Mouse (Mus musculus): ENCODE results near the gene 1700113H08Rik. TPM values are rescaled to one million over a fixed set of nuclear protein-coding genes. Genes with fewer than 3 reads are reported as not detected.
A peak's percentile ranks its signal among the peaks of the same experiment; 100 is the strongest.

1700113H08Rik gene
- total RNA-seq, 1 experiment = not detected

DNA sequence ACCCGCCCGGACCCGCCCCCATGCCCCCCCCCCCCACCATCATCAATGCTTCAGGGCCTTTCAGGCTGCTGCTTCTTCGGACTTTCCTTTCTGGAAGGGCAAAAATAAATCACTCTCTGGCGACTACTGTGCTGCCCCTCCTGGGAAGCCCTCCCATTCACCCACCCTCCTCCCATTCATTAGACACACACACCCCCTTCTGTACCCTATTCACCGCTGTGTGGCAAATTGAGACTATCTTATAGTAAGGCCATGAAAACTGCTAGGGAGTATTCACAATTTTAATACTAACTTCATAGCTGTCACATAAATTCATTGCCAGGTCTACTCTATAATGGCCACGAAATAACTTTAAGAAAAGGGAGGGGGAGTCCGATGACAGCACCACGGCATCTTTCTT is 1.1 kb downstream of the 1700113H08Rik start:
- no peak for DNase-seq (ENCODE audit: low read depth, low spot score)
- in situ Hi-C loops (cut with MboI; ENCODE audit: low sequenced_read_pairs in 2 of 2, unreplicated experiment in 2 of 2) = no loop called here
- H3K4me1 ChIP-seq (ENCODE audit: control insufficient read depth in 2 of 2, insufficient read depth in 2 of 2, low read length in 2 of 2, poor library complexity in 1 of 2) = no peaks in the 10 kb centered on the region
- no peak overlapping the region for H3K27ac ChIP-seq (ENCODE audit: insufficient read depth, low read depth, low read length, poor library complexity, severe bottlenecking)
- TF ChIP-seq ZC3H11A (IDR thresholded peaks at IDR 0.05; ENCODE audit: borderline replicate concordance, low read depth, low read length) (no peak), MAFK (IDR thresholded peaks at IDR 0.05; ENCODE audit: insufficient read depth, low read depth, low read length) (no peak), HCFC1 (IDR thresholded peaks at IDR 0.05; ENCODE audit: borderline replicate concordance, insufficient read depth, low read length) (no peak), ZNF384 (IDR thresholded peaks at IDR 0.05; ENCODE audit: low read depth, low read length) (no peak), CHD2 (IDR thresholded peaks at IDR 0.05; ENCODE audit: low read depth, low read length) (no peak)
- no peak overlapping the region for H3K9ac ChIP-seq (ENCODE audit: insufficient read depth, low read depth, low read length, poor library complexity, severe bottlenecking)
- H3K36me3 ChIP-seq (ENCODE audit: control insufficient read depth, insufficient read depth, low read length, poor library complexity, severe bottlenecking) = no peaks in the 10 kb centered on the region
- H3K9me3 ChIP-seq (ENCODE audit: control insufficient read depth, insufficient read depth, low read depth, low read length) = no peaks in the 10 kb centered on the region
- no peak overlapping the region for H3K4me3 ChIP-seq (ENCODE audit: insufficient read depth in 1 of 2, low read depth in 1 of 2, low read length in 2 of 2, poor library complexity in 1 of 2, severe bottlenecking in 1 of 2)

DNA sequence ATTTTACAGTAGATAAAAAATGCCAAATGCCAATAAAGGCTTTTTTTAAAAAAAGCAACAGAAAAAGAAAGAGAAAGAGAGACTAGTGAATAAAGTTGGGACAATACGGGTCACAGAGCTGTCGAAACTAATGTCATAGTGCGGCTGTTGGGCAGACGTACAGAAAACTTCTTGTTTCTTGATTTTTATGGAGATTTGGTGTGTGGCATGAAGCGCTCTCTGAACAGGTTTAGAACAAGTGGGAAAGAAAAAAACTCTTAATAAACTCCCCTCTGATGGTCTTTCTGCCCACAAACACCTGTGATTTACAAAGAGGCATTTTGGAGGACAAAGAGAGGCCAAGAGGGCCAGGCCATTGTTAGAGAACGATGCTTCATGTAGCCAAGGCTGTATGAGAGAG is 1.6 kb downstream of the 1700113H08Rik start:
- H3K4me3 ChIP-seq (ENCODE audit: insufficient read depth in 1 of 2, low read depth in 1 of 2, low read length in 2 of 2, poor library complexity in 1 of 2, severe bottlenecking in 1 of 2) = no peak overlapping the region
- H3K27ac ChIP-seq (ENCODE audit: insufficient read depth, low read depth, low read length, poor library complexity, severe bottlenecking) = no peak overlapping the region
- in situ Hi-C loops (cut with MboI; ENCODE audit: low sequenced_read_pairs in 2 of 2, unreplicated experiment in 2 of 2) = no loop called here
- TF ChIP-seq ZC3H11A (IDR thresholded peaks at IDR 0.05; ENCODE audit: borderline replicate concordance, low read depth, low read length) (no peak), CHD2 (IDR thresholded peaks at IDR 0.05; ENCODE audit: low read depth, low read length) (no peak), ZNF384 (IDR thresholded peaks at IDR 0.05; ENCODE audit: low read depth, low read length) (no peak), HCFC1 (IDR thresholded peaks at IDR 0.05; ENCODE audit: borderline replicate concordance, insufficient read depth, low read length) (no peak)
- DNase-seq (ENCODE audit: low read depth, low spot score) = no peak
- H3K9me3 ChIP-seq (ENCODE audit: control insufficient read depth, insufficient read depth, low read depth, low read length) = no peaks in the 10 kb centered on the region
- H3K9ac ChIP-seq (ENCODE audit: insufficient read depth, low read depth, low read length, poor library complexity, severe bottlenecking) = no peak overlapping the region
- H3K36me3 ChIP-seq (ENCODE audit: control insufficient read depth, insufficient read depth, low read length, poor library complexity, severe bottlenecking) = no peaks in the 10 kb centered on the region
- H3K4me1 ChIP-seq (ENCODE audit: control insufficient read depth in 2 of 2, insufficient read depth in 2 of 2, low read length in 2 of 2, poor library complexity in 1 of 2) = no peaks in the 10 kb centered on the region

DNA sequence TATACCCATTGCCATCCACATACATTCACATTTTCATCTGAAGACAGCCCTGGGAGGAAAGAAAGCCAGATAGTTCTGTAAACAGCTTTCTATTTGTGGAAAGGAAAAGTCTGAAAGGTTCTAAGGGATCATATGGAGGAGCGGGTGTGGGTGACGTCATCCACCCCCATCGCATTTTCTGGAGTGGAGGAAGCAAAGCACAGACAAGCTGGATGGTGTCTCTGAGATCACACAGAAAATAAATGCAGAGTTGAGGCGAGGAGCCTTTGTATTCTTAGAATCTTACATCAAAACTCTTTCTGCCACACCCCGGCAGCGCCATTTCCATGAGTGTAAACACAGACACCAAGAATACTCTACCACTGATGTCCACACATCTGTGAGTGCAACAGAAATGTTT is 26.4 kb downstream of the 1700113H08Rik start:
- Histone ChIP-seq H3K4me3 (ENCODE audit: insufficient read depth in 1 of 2, low read depth in 1 of 2, low read length in 2 of 2, poor library complexity in 1 of 2, severe bottlenecking in 1 of 2) (no peak overlapping the region), H3K9me3 (ENCODE audit: control insufficient read depth, insufficient read depth, low read depth, low read length) (no peaks in the 10 kb centered on the region), H3K27ac (ENCODE audit: insufficient read depth, low read depth, low read length, poor library complexity, severe bottlenecking) (no peak overlapping the region), H3K36me3 (ENCODE audit: control insufficient read depth, insufficient read depth, low read length, poor library complexity, severe bottlenecking) (no peaks in the 10 kb centered on the region), H3K9ac (ENCODE audit: insufficient read depth, low read depth, low read length, poor library complexity, severe bottlenecking) (no peak overlapping the region), H3K4me1 (ENCODE audit: control insufficient read depth in 2 of 2, insufficient read depth in 2 of 2, low read length in 2 of 2, poor library complexity in 1 of 2) (no peaks in the 10 kb centered on the region)
- no peak for DNase-seq (ENCODE audit: low read depth, low spot score)
- in situ Hi-C loops (cut with MboI; ENCODE audit: low sequenced_read_pairs in 2 of 2, unreplicated experiment in 2 of 2) = no loop called here
- TF ChIP-seq ZNF384 (IDR thresholded peaks at IDR 0.05; ENCODE audit: low read depth, low read length) = no peak
- TF ChIP-seq ZC3H11A (IDR thresholded peaks at IDR 0.05; ENCODE audit: borderline replicate concordance, low read depth, low read length) = no peak
- TF ChIP-seq MAFK (IDR thresholded peaks at IDR 0.05; ENCODE audit: insufficient read depth, low read depth, low read length) = no peak
- no peak for TF ChIP-seq CHD2 (IDR thresholded peaks at IDR 0.05; ENCODE audit: low read depth, low read length)
- no peak for TF ChIP-seq HCFC1 (IDR thresholded peaks at IDR 0.05; ENCODE audit: borderline replicate concordance, insufficient read depth, low read length)

DNA sequence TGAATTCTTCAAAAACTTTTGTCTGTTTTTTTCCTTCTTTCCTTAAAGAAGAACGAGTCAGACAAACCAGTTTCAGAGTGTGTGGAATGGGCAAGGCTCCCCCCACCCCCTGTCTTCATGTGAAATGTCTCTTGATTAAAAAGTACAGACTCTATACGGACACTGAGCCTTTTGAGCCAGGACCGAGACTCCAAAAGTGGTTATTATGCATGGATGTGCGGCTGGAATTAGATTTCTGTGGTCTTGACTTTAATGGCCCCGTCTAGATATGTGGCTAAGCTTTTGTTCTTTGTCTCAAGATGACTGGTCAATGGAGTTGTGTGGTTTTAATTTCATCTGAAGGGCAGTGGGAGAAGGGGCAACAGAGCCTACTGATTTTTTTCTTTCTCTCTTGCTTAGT is 29.8 kb downstream of the 1700113H08Rik start:
- no peak overlapping the region for H3K4me3 ChIP-seq (ENCODE audit: insufficient read depth in 1 of 2, low read depth in 1 of 2, low read length in 2 of 2, poor library complexity in 1 of 2, severe bottlenecking in 1 of 2)
- DNase-seq (ENCODE audit: low read depth, low spot score) = no peak
- no peak overlapping the region for H3K27ac ChIP-seq (ENCODE audit: insufficient read depth, low read depth, low read length, poor library complexity, severe bottlenecking)
- H3K9me3 ChIP-seq (ENCODE audit: control insufficient read depth, insufficient read depth, low read depth, low read length) = no peaks in the 10 kb centered on the region
- H3K4me1 ChIP-seq (ENCODE audit: control insufficient read depth in 2 of 2, insufficient read depth in 2 of 2, low read length in 2 of 2, poor library complexity in 1 of 2) = no peaks in the 10 kb centered on the region
- in situ Hi-C loops (cut with MboI; ENCODE audit: low sequenced_read_pairs in 2 of 2, unreplicated experiment in 2 of 2) = no loop called here
- no peak for TF ChIP-seq HCFC1 (IDR thresholded peaks at IDR 0.05; ENCODE audit: borderline replicate concordance, insufficient read depth, low read length)
- no peak for TF ChIP-seq ZNF384 (IDR thresholded peaks at IDR 0.05; ENCODE audit: low read depth, low read length)
- no peak for TF ChIP-seq CHD2 (IDR thresholded peaks at IDR 0.05; ENCODE audit: low read depth, low read length)
- TF ChIP-seq ZC3H11A (IDR thresholded peaks at IDR 0.05; ENCODE audit: borderline replicate concordance, low read depth, low read length) = no peak
- no peak for TF ChIP-seq MAFK (IDR thresholded peaks at IDR 0.05; ENCODE audit: insufficient read depth, low read depth, low read length)
- H3K9ac ChIP-seq (ENCODE audit: insufficient read depth, low read depth, low read length, poor library complexity, severe bottlenecking) = no peak overlapping the region
- no peaks in the 10 kb centered on the region for H3K36me3 ChIP-seq (ENCODE audit: control insufficient read depth, insufficient read depth, low read length, poor library complexity, severe bottlenecking)

DNA sequence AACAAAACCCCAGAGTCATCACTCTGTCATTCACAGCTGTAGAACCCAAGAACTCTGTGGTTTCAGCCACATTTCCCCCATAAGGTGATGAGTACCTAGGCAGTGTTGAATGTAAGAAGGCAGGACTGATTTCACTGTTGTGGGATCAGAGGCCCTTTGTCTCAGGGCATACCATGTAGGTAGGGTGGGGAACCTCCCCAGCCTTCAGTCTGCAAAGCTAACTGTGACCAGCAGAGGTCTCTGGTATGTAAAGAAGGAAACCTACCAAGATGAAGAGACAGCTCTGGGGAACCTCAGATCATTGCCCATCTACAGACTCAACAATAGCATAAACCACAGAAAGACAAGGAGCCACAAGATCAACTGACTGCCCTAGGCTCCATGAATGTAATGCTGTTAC is 36.4 kb downstream of the 1700113H08Rik start:
- H3K36me3 ChIP-seq (ENCODE audit: control insufficient read depth, insufficient read depth, low read length, poor library complexity, severe bottlenecking) = no peaks in the 10 kb centered on the region
- DNase-seq (ENCODE audit: low read depth, low spot score) = peak; percentile 38
- no peak overlapping the region for H3K27ac ChIP-seq (ENCODE audit: insufficient read depth, low read depth, low read length, poor library complexity, severe bottlenecking)
- in situ Hi-C loops (cut with MboI; ENCODE audit: low sequenced_read_pairs in 2 of 2, unreplicated experiment in 2 of 2) = no loop called here
- no peaks in the 10 kb centered on the region for H3K9me3 ChIP-seq (ENCODE audit: control insufficient read depth, insufficient read depth, low read depth, low read length)
- no peak overlapping the region for H3K4me3 ChIP-seq (ENCODE audit: insufficient read depth in 1 of 2, low read depth in 1 of 2, low read length in 2 of 2, poor library complexity in 1 of 2, severe bottlenecking in 1 of 2)
- no peak overlapping the region for H3K9ac ChIP-seq (ENCODE audit: insufficient read depth, low read depth, low read length, poor library complexity, severe bottlenecking)
- H3K4me1 ChIP-seq (ENCODE audit: control insufficient read depth in 2 of 2, insufficient read depth in 2 of 2, low read length in 2 of 2, poor library complexity in 1 of 2) = no peaks in the 10 kb centered on the region
- no peak for TF ChIP-seq MAFK (IDR thresholded peaks at IDR 0.05; ENCODE audit: insufficient read depth, low read depth, low read length)
- no peak for TF ChIP-seq ZNF384 (IDR thresholded peaks at IDR 0.05; ENCODE audit: low read depth, low read length)
- TF ChIP-seq ZC3H11A (IDR thresholded peaks at IDR 0.05; ENCODE audit: borderline replicate concordance, low read depth, low read length) = no peak
- TF ChIP-seq HCFC1 (IDR thresholded peaks at IDR 0.05; ENCODE audit: borderline replicate concordance, insufficient read depth, low read length) = no peak
- TF ChIP-seq CHD2 (IDR thresholded peaks at IDR 0.05; ENCODE audit: low read depth, low read length) = no peak

All from ES-E14 (cell line).